Mouse (Mus musculus) CH12.LX (cell line): ENCODE results near the gene Vmn1r90.

ENCODE experiments used
- SMC3 ChIP-seq: IDR thresholded peaks from 2 replicates; pipeline ENCODE4 v1.6.1; 2011; ENCODE audit warnings: low read depth, low read length, improper control_type of control experiment
- USF1 ChIP-seq: IDR thresholded peaks from 2 replicates; pipeline ENCODE4 v1.6.1; 2014; ENCODE audit warnings: low read depth, mild to moderate bottlenecking, inconsistent platforms, low read length, improper control_type of control experiment

- TF ChIP-seq SMC3 (no peak), USF1 (no peak)
These were observed at the start of gene Vmn1r90 for GRCm38 (mm10) chr7:14563406-14563805.
